Comparison of ENCODE assay signal across 10 mouse cellular contexts in genomic region chr6:53795078-53795477, GRCm38 (mm10). TPM values are rescaled to one million over a fixed set of nuclear protein-coding genes. Genes with fewer than 3 reads are reported as not detected.
A peak's percentile ranks its signal among the peaks of the same experiment; 100 is the strongest.
DNase-seq lines count a peak whose midpoint lies in the region; ATAC-seq and TF ChIP-seq lines count a peak whose summit lies in the region.
"Had no signal": no experiment of that assay in that cellular context is flagged by ENCODE, and none has a peak within 500 bp of the region (broad histone marks: within the 10 kb centered on the region; RNA-seq: fewer than 3 reads in every experiment).

No protein-coding gene starts in this region.

- WGBS in heart, embryonic 11.5 days (ENCODE audit: insufficient replicate concordance): 35% methylated on average over 11 of the region's 11 CpGs
- WGBS in lung, embryonic 14.5 days: 45% methylated on average over 11 of the region's 11 CpGs
- WGBS in forebrain, postnatal 0 days: 49% methylated on average over 11 of the region's 11 CpGs
- 44% methylated on average over 11 of the region's 11 CpGs for WGBS in stomach, embryonic 14.5 days

- TF ChIP-seq CTCF in lung, embryonic 14.5 days (IDR thresholded peaks at IDR 0.05; ENCODE audit: low read depth): no peak
- TF ChIP-seq CTCF in forebrain, postnatal 0 days (IDR thresholded peaks at IDR 0.05; ENCODE audit: low read depth): no peak

- H3K4me1 ChIP-seq in heart, embryonic 11.5 days (ENCODE audit: control insufficient read depth, insufficient read depth, low read length): no peaks in the 10 kb centered on the region
- no peaks in the 10 kb centered on the region for H3K4me1 ChIP-seq in lung, embryonic 14.5 days (ENCODE audit: insufficient read depth)
- 0 out of 2 replicates have a peak, but pooled peaks cover 2% of the 10 kb centered on the region for H3K4me1 ChIP-seq in forebrain, postnatal 0 days (ENCODE audit: insufficient read depth)
- H3K4me1 ChIP-seq in stomach, embryonic 14.5 days (ENCODE audit: control insufficient read depth, insufficient read depth, low read length): peaks cover 3% of the 10 kb centered on the region; the same call in 1 of the 2 replicates

- no peak overlapping the region for H3K27ac ChIP-seq in heart, embryonic 11.5 days (ENCODE audit: low read depth, low read length)
- no peak overlapping the region for H3K27ac ChIP-seq in lung, embryonic 14.5 days (ENCODE audit: low read depth)
- H3K27ac ChIP-seq in forebrain, postnatal 0 days (ENCODE audit: low read depth, low read length): no peak overlapping the region
- no peak overlapping the region for H3K27ac ChIP-seq in stomach, embryonic 14.5 days (ENCODE audit: low read length)

- no peaks in the 10 kb centered on the region for H3K27me3 ChIP-seq in heart, embryonic 11.5 days (ENCODE audit: control insufficient read depth, insufficient read depth, low read length)
- no peaks in the 10 kb centered on the region for H3K27me3 ChIP-seq in lung, embryonic 14.5 days (ENCODE audit: insufficient read depth, low read length)
- H3K27me3 ChIP-seq in forebrain, postnatal 0 days (ENCODE audit: insufficient read depth, low read length): no peaks in the 10 kb centered on the region; the same call in 1 of the 2 replicates
- H3K27me3 ChIP-seq in stomach, embryonic 14.5 days (ENCODE audit: control insufficient read depth, insufficient read depth, low read length): no peaks in the 10 kb centered on the region; the same call in 1 of the 2 replicates

- H3K36me3 ChIP-seq in heart, embryonic 11.5 days (ENCODE audit: control insufficient read depth, insufficient read depth, low read length): no peaks in the 10 kb centered on the region
- H3K36me3 ChIP-seq in lung, embryonic 14.5 days (ENCODE audit: insufficient read depth): no peaks in the 10 kb centered on the region
- no peaks in the 10 kb centered on the region for H3K36me3 ChIP-seq in forebrain, postnatal 0 days (ENCODE audit: insufficient read depth)
- H3K36me3 ChIP-seq in stomach, embryonic 14.5 days (ENCODE audit: control insufficient read depth, insufficient read depth, low read length): no peaks in the 10 kb centered on the region

- DNase-seq in heart, postnatal 10 days: no peak
- DNase-seq in lung, embryonic 14.5 days: no peak
- DNase-seq in lung, postnatal 14 days: no peak
- DNase-seq in forebrain, postnatal 0 days: no peak
- DNase-seq in embryo, embryonic 9.5 days (ENCODE audit: extremely low spot score): no peak
- no peak for DNase-seq in embryo, embryonic 10.5 days (ENCODE audit: low spot score)

- intact Hi-C loops in heart, postnatal 10 days (cut with DNase I): loop anchor here (5.0 kb wide), 3 partner anchors 77 to 432 kb away; no protein-coding TSS in a partner anchor

- no peak overlapping the region for H3K9ac ChIP-seq in heart, embryonic 11.5 days (ENCODE audit: low read depth, low read length)
- no peak overlapping the region for H3K9ac ChIP-seq in lung, embryonic 14.5 days
- no peak overlapping the region for H3K9ac ChIP-seq in forebrain, postnatal 0 days
- no peak overlapping the region for H3K9ac ChIP-seq in stomach, embryonic 14.5 days (replicated peaks; ENCODE audit: low read depth, low read length)

- H3K4me3 ChIP-seq in heart, embryonic 11.5 days (ENCODE audit: low read depth, low read length): no peak overlapping the region
- H3K4me3 ChIP-seq in lung, embryonic 14.5 days (ENCODE audit: low read depth, low read length): no peak overlapping the region
- no peak overlapping the region for H3K4me3 ChIP-seq in forebrain, postnatal 0 days (ENCODE audit: low read depth, low read length)
- H3K4me3 ChIP-seq in stomach, embryonic 14.5 days (ENCODE audit: low read depth, low read length): no peak overlapping the region

- H3K4me2 ChIP-seq in heart, embryonic 11.5 days: peak overlapping the region; percentile 32; the same call in 1 of the 2 replicates
- H3K4me2 ChIP-seq in lung, embryonic 14.5 days: peak overlapping the region; percentile 18; the same call in 1 of the 2 replicates
- H3K4me2 ChIP-seq in forebrain, postnatal 0 days (ENCODE audit: low read depth): peak overlapping the region; percentile 27; the same call in 1 of the 2 replicates
- H3K4me2 ChIP-seq in stomach, embryonic 14.5 days (replicated peaks; ENCODE audit: low read depth, low read length): peak overlapping the region; percentile 28; the same call in 1 of the 2 replicates

- no peaks in the 10 kb centered on the region for H3K9me3 ChIP-seq in heart, embryonic 11.5 days (replicated peaks; ENCODE audit: control insufficient read depth, low read length)
- no peaks in the 10 kb centered on the region for H3K9me3 ChIP-seq in lung, embryonic 14.5 days (ENCODE audit: low read depth, low read length)
- H3K9me3 ChIP-seq in forebrain, postnatal 0 days (ENCODE audit: low read length): no peaks in the 10 kb centered on the region
- no peaks in the 10 kb centered on the region for H3K9me3 ChIP-seq in stomach, embryonic 14.5 days (ENCODE audit: control insufficient read depth, low read depth, low read length)

- no peak for ATAC-seq in heart, embryonic 11.5 days (replicated peaks; ENCODE audit: insufficient number of reproducible peaks, low FRiP score, low TSS enrichment)
- no peak for ATAC-seq in lung, embryonic 14.5 days (ENCODE audit: insufficient read depth)
- ATAC-seq in forebrain, postnatal 0 days: no peak
- no peak for ATAC-seq in stomach, embryonic 14.5 days (ENCODE audit: insufficient number of reproducible peaks, insufficient read depth, low FRiP score, low read depth)
- ATAC-seq: CD4-positive, CD25-positive, alpha-beta regulatory T cell, adult 4 months had no signal

RNA-seq across cellular contexts. Expression of gene Tril, which starts 25.6 kb away (rescaled TPM):
- 5.3 and 5.5 TPM in 2 replicates for polyA plus RNA-seq in heart, embryonic 11.5 days (2014; fragmentation: Nextera tagmentation; extraction: Ambion mirVana)
- total RNA-seq in heart, postnatal 10 days (2021): 10 to 100 TPM; 14.0 to 14.8 TPM
- 59.3 and 66.6 TPM in 2 replicates for polyA plus RNA-seq in lung, embryonic 14.5 days (2014; fragmentation: Nextera tagmentation; extraction: Ambion mirVana)
- 17.8 and 27.8 TPM in 2 replicates for total RNA-seq in forebrain, postnatal 0 days (2014; rRNA removed)
- 8.5 and 18.2 TPM in 2 replicates for polyA plus RNA-seq in forebrain, postnatal 0 days (2015; fragmentation: Nextera tagmentation; extraction: Ambion mirVana)
- polyA plus RNA-seq in stomach, embryonic 14.5 days (2014; fragmentation: Nextera tagmentation; extraction: Ambion mirVana): 24.0 TPM in 2 replicates
- total RNA-seq: common myeloid progenitor, adult 5-6 weeks had no signal
- polyA plus RNA-seq: CD4-positive, CD25-positive, alpha-beta regulatory T cell, adult 4 months had no signal
